Mouse (Mus musculus) cerebellum, adult 2 months (tissue): Measurements from ENCODE around the gene Psmc3ip.

Experiments
- CTCF ChIP-seq: fragments of 200-500 bp; IDR thresholded peaks from 2 replicates; pipeline ENCODE4 v1.5.1; 2011; ENCODE audit warnings: low read depth, mild to moderate bottlenecking, control low read depth, low read length, moderate library complexity, borderline replicate concordance; ENCODE audit not compliant: insufficient read depth
- POLR2A ChIP-seq: fragments of 200-500 bp; IDR thresholded peaks from 2 replicates; pipeline ENCODE4 v1.6.1; 2011; ENCODE audit warnings: low read length, control low read depth, borderline replicate concordance; ENCODE audit not compliant: insufficient read depth

GRCm38 (mm10) chr11:101055418-101055817 lies 39.8 kb downstream of the Psmc3ip start:
- TF ChIP-seq CTCF (no peak), POLR2A (no peak)
